Mouse (Mus musculus): Measurements from ENCODE around the gene Lin7a. TPM values are rescaled to one million over a fixed set of nuclear protein-coding genes. Genes with fewer than 3 reads are reported as not detected.

The Lin7a gene
- polyA plus RNA-seq, 1 experiment, result not detected

GRCm38 (mm10) chr10:107227901-107228300, 43.6 kb upstream of the Lin7a start:
- H3K27ac ChIP-seq (ENCODE audit: insufficient read depth, low read depth, low read length), result no peak overlapping the region
- 96% methylated on average over 1 of the region's 1 CpGs for WGBS
- no peak overlapping the region for H3K4me3 ChIP-seq (ENCODE audit: insufficient read depth, low read depth, low read length)
- no peaks in the 10 kb centered on the region for H3K4me1 ChIP-seq (ENCODE audit: control insufficient read depth, insufficient read depth, low read length)
- TF ChIP-seq CTCF (IDR thresholded peaks at IDR 0.05; ENCODE audit: insufficient read depth, low read depth, low read length) (no peak), POLR2A (IDR thresholded peaks at IDR 0.05; ENCODE audit: insufficient read depth, low read depth, low read length) (no peak)

GRCm38 (mm10) chr10:107228776-107229175, 42.7 kb upstream of the Lin7a start:
- no peak overlapping the region for H3K4me3 ChIP-seq (ENCODE audit: insufficient read depth, low read depth, low read length)
- H3K4me1 ChIP-seq (ENCODE audit: control insufficient read depth, insufficient read depth, low read length), result no peaks in the 10 kb centered on the region
- TF ChIP-seq POLR2A (IDR thresholded peaks at IDR 0.05; ENCODE audit: insufficient read depth, low read depth, low read length), result no peak
- TF ChIP-seq CTCF (IDR thresholded peaks at IDR 0.05; ENCODE audit: insufficient read depth, low read depth, low read length), result no peak
- H3K27ac ChIP-seq (ENCODE audit: insufficient read depth, low read depth, low read length), result no peak overlapping the region
- 48% methylated on average over 5 of the region's 5 CpGs for WGBS

GRCm38 (mm10) chr10:107229416-107229815, 42.1 kb upstream of the Lin7a start:
- Histone ChIP-seq H3K4me3 (ENCODE audit: insufficient read depth, low read depth, low read length) (no peak overlapping the region), H3K4me1 (ENCODE audit: control insufficient read depth, insufficient read depth, low read length) (no peaks in the 10 kb centered on the region), H3K27ac (ENCODE audit: insufficient read depth, low read depth, low read length) (no peak overlapping the region)
- 69% methylated on average over 3 of the region's 3 CpGs for WGBS
- TF ChIP-seq POLR2A (IDR thresholded peaks at IDR 0.05; ENCODE audit: insufficient read depth, low read depth, low read length) (no peak), CTCF (IDR thresholded peaks at IDR 0.05; ENCODE audit: insufficient read depth, low read depth, low read length) (no peak)

- no peak overlapping the region for H3K27ac ChIP-seq (ENCODE audit: insufficient read depth, low read depth, low read length)
- 90% methylated on average over 8 of the region's 8 CpGs for WGBS
- TF ChIP-seq CTCF (IDR thresholded peaks at IDR 0.05; ENCODE audit: insufficient read depth, low read depth, low read length) (no peak), POLR2A (IDR thresholded peaks at IDR 0.05; ENCODE audit: insufficient read depth, low read depth, low read length) (no peak)
These were observed 41.2 kb upstream of the Lin7a start for GRCm38 (mm10) chr10:107230081-107230850.

GRCm38 (mm10) chr10:107230851-107231130, 40.7 kb upstream of the Lin7a start:
- Histone ChIP-seq H3K4me1 (ENCODE audit: control insufficient read depth, insufficient read depth, low read length) (no peaks in the 10 kb centered on the region), H3K4me3 (ENCODE audit: insufficient read depth, low read depth, low read length) (no peak overlapping the region), H3K27ac (ENCODE audit: insufficient read depth, low read depth, low read length) (no peak overlapping the region)
- no peak for TF ChIP-seq CTCF (IDR thresholded peaks at IDR 0.05; ENCODE audit: insufficient read depth, low read depth, low read length)
- TF ChIP-seq POLR2A (IDR thresholded peaks at IDR 0.05; ENCODE audit: insufficient read depth, low read depth, low read length), result no peak
- 98% methylated on average over 1 of the region's 1 CpGs for WGBS

More at GRCm38 (mm10) chr10:107230081-107230850, 41.2 kb upstream of the Lin7a start:
- no peaks in the 10 kb centered on the region for H3K4me1 ChIP-seq (ENCODE audit: control insufficient read depth, insufficient read depth, low read length)
- no peak overlapping the region for H3K4me3 ChIP-seq (ENCODE audit: insufficient read depth, low read depth, low read length)

- WGBS, result 84% methylated on average over 4 of the region's 4 CpGs
- Histone ChIP-seq H3K4me3 (ENCODE audit: insufficient read depth, low read depth, low read length) (no peak overlapping the region), H3K4me1 (ENCODE audit: control insufficient read depth, insufficient read depth, low read length) (no peaks in the 10 kb centered on the region), H3K27ac (ENCODE audit: insufficient read depth, low read depth, low read length) (no peak overlapping the region)
- TF ChIP-seq CTCF (IDR thresholded peaks at IDR 0.05; ENCODE audit: insufficient read depth, low read depth, low read length) (no peak), POLR2A (IDR thresholded peaks at IDR 0.05; ENCODE audit: insufficient read depth, low read depth, low read length) (no peak)
These were observed 40.0 kb upstream of the Lin7a start for GRCm38 (mm10) chr10:107231421-107232010.

GRCm38 (mm10) chr10:107232491-107233110, 38.9 kb upstream of the Lin7a start:
- Histone ChIP-seq H3K4me3 (ENCODE audit: insufficient read depth, low read depth, low read length) (no peak overlapping the region), H3K27ac (ENCODE audit: insufficient read depth, low read depth, low read length) (no peak overlapping the region), H3K4me1 (ENCODE audit: control insufficient read depth, insufficient read depth, low read length) (no peaks in the 10 kb centered on the region)
- WGBS, result 90% methylated on average over 2 of the region's 2 CpGs
- TF ChIP-seq POLR2A (IDR thresholded peaks at IDR 0.05; ENCODE audit: insufficient read depth, low read depth, low read length) (no peak), CTCF (IDR thresholded peaks at IDR 0.05; ENCODE audit: insufficient read depth, low read depth, low read length) (no peak)

- WGBS, result 97% methylated on average over 2 of the region's 2 CpGs
- no peaks in the 10 kb centered on the region for H3K4me1 ChIP-seq (ENCODE audit: control insufficient read depth, insufficient read depth, low read length)
- H3K27ac ChIP-seq (ENCODE audit: insufficient read depth, low read depth, low read length), result no peak overlapping the region
- TF ChIP-seq CTCF (IDR thresholded peaks at IDR 0.05; ENCODE audit: insufficient read depth, low read depth, low read length), result no peak
- no peak for TF ChIP-seq POLR2A (IDR thresholded peaks at IDR 0.05; ENCODE audit: insufficient read depth, low read depth, low read length)
- no peak overlapping the region for H3K4me3 ChIP-seq (ENCODE audit: insufficient read depth, low read depth, low read length)
These were observed 38.3 kb upstream of the Lin7a start for GRCm38 (mm10) chr10:107233221-107233620.

- Histone ChIP-seq H3K27ac (ENCODE audit: insufficient read depth, low read depth, low read length) (no peak overlapping the region), H3K4me1 (ENCODE audit: control insufficient read depth, insufficient read depth, low read length) (no peaks in the 10 kb centered on the region), H3K4me3 (ENCODE audit: insufficient read depth, low read depth, low read length) (no peak overlapping the region)
- TF ChIP-seq POLR2A (IDR thresholded peaks at IDR 0.05; ENCODE audit: insufficient read depth, low read depth, low read length) (no peak), CTCF (IDR thresholded peaks at IDR 0.05; ENCODE audit: insufficient read depth, low read depth, low read length) (no peak)
- WGBS, result 73% methylated on average over 4 of the region's 4 CpGs
These were observed 37.7 kb upstream of the Lin7a start for GRCm38 (mm10) chr10:107233825-107234224.

Measured in olfactory bulb, adult 2 months (tissue).